Mouse (Mus musculus) heart, embryonic 11.5 days (tissue): ENCODE results near the gene Eps15. TPM values are rescaled to one million over a fixed set of nuclear protein-coding genes. Genes with fewer than 3 reads are reported as not detected.

Source experiments
- polyA plus RNA-seq: library from polyadenylated mRNA; unstranded; fragments of >200 nt; fragmentation: Nextera tagmentation; extraction: Ambion mirVana; gene quantifications from 2 replicates; pipeline ENCODE4 v1.2.1, GENCODE M21; 2014

Gene Eps15
- polyA plus RNA-seq, 1 experiment from 2014 or later, result 38.5 TPM

Other genes starting within 250 kb of the Eps15 start
- gene Osbpl9, start 78.0 kb upstream of the Eps15 start, polyA plus RNA-seq, result 46.2 and 56.0 TPM in 2 replicates
- 0.23 and 0.34 TPM in 2 replicates for gene Calr4, start 45.8 kb upstream of the Eps15 start, polyA plus RNA-seq
- 10.8 and 11.4 TPM in 2 replicates for gene Ttc39a, start 126.4 kb downstream of the Eps15 start, polyA plus RNA-seq
- gene Rnf11, start 204.5 kb downstream of the Eps15 start, polyA plus RNA-seq, result 47.1 and 47.8 TPM in 2 replicates